Mouse (Mus musculus) kidney, embryonic 15.5 days (tissue): ENCODE results near the gene Dctn2. TPM values are rescaled to one million over a fixed set of nuclear protein-coding genes. Genes with fewer than 3 reads are reported as not detected.
"Not testable (repeated sequence)": the region's sequence is repeated elsewhere in the genome, so short reads cannot be mapped to it uniquely, and the experiment has no call there.

Experiments
- ATAC-seq: fragments of 200-750 bp; cut with Nextera tagmentation; replicated peaks from 2 replicates; pipeline ENCODE4 v1.8.0; 2017; ENCODE audit warnings: moderate TSS enrichment; ENCODE audit not compliant: low FRiP score
- H3K27ac ChIP-seq: fragments of 300-500 bp; sonication (generic); 2 replicates; pipeline ENCODE4 v1.5.1; 2015; ENCODE audit warnings: mild to moderate bottlenecking, inconsistent platforms
- H3K27me3 ChIP-seq: fragments of 300-500 bp; sonication (generic); 2 replicates; pipeline ENCODE4 v1.6.1; 2015; ENCODE audit warnings: inconsistent platforms
- H3K36me3 ChIP-seq: fragments of 300-500 bp; sonication (generic); 2 replicates; pipeline ENCODE4 v1.6.1; 2015; ENCODE audit warnings: inconsistent platforms
- H3K4me1 ChIP-seq: fragments of 300-500 bp; sonication (generic); 2 replicates; pipeline ENCODE4 v1.6.1; 2015; ENCODE audit warnings: inconsistent platforms
- H3K4me2 ChIP-seq: fragments of 300-500 bp; sonication (generic); 2 replicates; pipeline ENCODE4 v1.6.1; 2015; ENCODE audit warnings: moderate library complexity, mild to moderate bottlenecking, inconsistent platforms
- H3K4me3 ChIP-seq: fragments of 300-500 bp; sonication (generic); replicated peaks from 2 replicates; pipeline ENCODE4 v1.5.1; 2015; ENCODE audit warnings: mild to moderate bottlenecking, inconsistent platforms
- H3K9ac ChIP-seq: fragments of 300-500 bp; sonication (generic); 2 replicates; pipeline ENCODE4 v1.6.1; 2015; ENCODE audit warnings: mild to moderate bottlenecking, inconsistent platforms
- H3K9me3 ChIP-seq: fragments of 300-500 bp; sonication (generic); replicated peaks from 2 replicates; pipeline ENCODE4 v1.6.1; 2016; ENCODE audit warnings: inconsistent platforms
- WGBS: fragments of 180-500 bp; shearing (Covaris S2); methylation state at CpG from one replicate; pipeline ENCODE4 v1.1.7; 2015; ENCODE audit warnings: mixed read lengths; 5-methylcytosine and 5-hydroxymethylcytosine counted together
- polyA plus RNA-seq: library from polyadenylated mRNA; unstranded; fragments of >200 nt; fragmentation: Nextera tagmentation; extraction: Ambion mirVana; gene quantifications from 2 replicates; pipeline ENCODE4 v1.2.1, GENCODE M21; 2015

The Dctn2 gene
- polyA plus RNA-seq, 1 experiment from 2014 or later, result 189 TPM

DNA sequence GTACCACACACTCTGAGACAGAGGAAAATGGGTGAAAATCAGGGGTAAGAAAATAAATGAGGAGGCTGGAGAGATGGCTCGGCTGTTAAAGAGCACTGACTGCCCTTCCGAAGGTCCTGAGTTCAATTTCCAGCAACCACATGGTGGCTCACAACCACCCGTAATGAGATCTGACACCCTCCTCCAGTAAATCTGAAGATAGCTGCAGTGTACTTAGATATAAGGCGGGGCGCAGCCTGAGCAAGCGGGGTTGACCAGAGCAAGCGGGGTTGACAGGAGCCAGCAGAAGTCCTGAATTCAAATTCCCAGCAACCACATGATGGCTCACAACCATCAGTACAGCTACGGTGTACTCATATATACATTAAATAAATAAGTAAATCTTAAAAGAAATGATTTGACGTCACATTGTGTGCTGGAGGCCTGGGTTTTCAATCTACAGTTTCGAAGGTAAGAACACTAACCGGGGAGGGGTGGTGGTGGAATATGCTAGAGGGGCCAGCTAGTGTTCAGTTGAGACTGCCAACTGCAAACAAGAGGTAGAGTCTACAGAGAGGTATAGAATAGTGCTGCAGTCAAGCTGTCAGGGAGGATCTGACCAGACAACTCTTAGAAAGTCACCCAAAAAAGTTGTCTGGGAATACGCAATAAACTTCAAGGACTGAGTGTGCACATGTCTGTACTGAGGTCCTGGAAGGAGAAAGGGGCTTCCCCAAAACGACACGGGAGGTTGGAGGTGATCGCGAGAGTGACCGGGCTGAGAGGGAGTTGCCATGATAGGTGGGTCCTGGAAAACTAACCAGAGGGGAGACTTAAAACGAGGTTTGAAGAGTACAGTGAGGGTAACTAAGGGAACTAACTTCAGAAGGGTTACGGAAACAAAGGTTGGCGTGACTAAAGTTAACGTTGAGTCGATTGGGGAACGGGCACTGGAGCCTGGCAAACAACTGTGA lies 44.6 kb downstream of the Dctn2 start:
- H3K27ac ChIP-seq, result peak overlapping the region; percentile 79
- no peaks in the 10 kb centered on the region for H3K27me3 ChIP-seq
- H3K4me2 ChIP-seq, result peak overlapping the region; percentile 67
- peaks cover 41% of the 10 kb centered on the region for H3K36me3 ChIP-seq
- peak; percentile 40 for ATAC-seq
- H3K4me1 ChIP-seq, result peaks cover 18% of the 10 kb centered on the region
- no peaks in the 10 kb centered on the region for H3K9me3 ChIP-seq
- WGBS, result 35% methylated on average over 23 of the region's 23 CpGs
- H3K9ac ChIP-seq, result peak overlapping the region; percentile 82
- peak overlapping the region; percentile 81 for H3K4me3 ChIP-seq

DNA sequence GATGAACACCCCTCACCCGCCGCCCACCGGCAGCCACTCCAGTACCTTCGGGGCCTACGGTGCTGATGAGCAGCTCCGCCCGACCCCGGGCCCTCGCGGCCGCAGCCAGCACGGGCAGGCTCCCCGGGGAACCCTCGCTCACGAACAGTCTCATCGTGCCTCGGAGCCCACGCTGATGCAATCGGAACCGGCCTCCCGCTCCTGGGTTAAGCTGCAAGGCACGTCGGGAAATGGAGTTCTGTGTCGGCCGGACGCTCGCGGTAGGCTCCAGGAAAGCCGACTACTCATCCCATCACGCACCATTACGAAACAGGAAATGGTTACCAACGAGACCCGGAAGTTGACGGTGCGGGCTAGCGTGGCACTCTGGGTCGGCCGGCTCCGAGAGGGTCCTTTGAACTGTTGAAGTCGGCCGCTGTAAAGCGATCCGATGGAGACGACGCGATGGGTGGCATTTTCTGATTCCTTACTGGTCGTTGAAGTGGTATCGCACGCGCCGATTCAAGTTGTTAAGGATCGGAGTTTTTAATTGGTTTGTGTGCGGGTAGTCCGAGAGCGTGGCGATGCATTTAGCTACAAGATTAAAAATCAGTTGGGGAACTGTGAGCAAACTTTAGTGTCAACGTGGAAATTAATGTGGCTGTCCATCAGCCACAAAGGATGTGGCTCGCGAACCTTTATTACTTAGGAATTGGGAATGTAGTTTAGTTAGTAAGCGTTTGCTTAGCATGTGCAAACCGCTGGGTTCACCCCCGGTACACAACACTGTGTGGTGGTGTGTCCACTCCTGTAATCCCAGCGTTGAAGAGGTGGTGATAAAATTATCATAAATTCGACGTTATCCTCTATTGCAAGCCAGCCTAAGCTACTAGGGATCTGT lies 45.5 kb downstream of the Dctn2 start, which contains the start of gene Mars:
TSS of gene Mars (minus strand) at position 311 of the 880 bp plus-strand sequence.
- Histone ChIP-seq H3K4me3 (peak within 1 kb of the TSS; percentile 81), H3K9me3 (no peaks in the 10 kb centered on the region), H3K4me2 (peak within 1 kb of the TSS; percentile 67), H3K27ac (peak within 1 kb of the TSS; percentile 79), H3K4me1 (peaks cover 18% of the 10 kb centered on the region), H3K9ac (peak within 1 kb of the TSS; percentile 82), H3K36me3 (peaks cover 32% of the 10 kb centered on the region), H3K27me3 (no peaks in the 10 kb centered on the region)
- WGBS, result under 1% methylated on average over 65 of the region's 65 CpGs
- peak; percentile 96 for ATAC-seq

DNA sequence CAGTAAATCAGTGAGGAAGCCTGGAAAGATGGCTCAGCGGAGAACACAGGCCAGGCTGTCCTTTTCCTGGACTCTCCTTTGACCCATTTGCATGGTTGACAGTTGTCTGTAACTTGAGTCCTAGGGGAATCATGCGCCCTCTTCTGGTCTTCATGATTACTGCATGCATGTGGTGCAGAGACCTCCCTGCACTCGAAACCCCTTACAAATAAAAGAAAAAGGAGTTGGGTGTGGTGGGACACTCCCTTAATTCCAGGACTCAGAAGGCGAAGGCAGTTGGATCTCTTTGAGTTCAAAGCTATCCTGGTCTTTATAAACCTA lies 46.1 kb downstream of the Dctn2 start:
- Histone ChIP-seq H3K4me3 (peak overlapping the region; percentile 81), H3K36me3 (peaks cover 26% of the 10 kb centered on the region), H3K27me3 (no peaks in the 10 kb centered on the region), H3K9ac (peak overlapping the region; percentile 82; the same call in 1 of the 2 replicates), H3K27ac (peak overlapping the region; percentile 69), H3K4me1 (peaks cover 18% of the 10 kb centered on the region), H3K4me2 (peak overlapping the region; percentile 67), H3K9me3 (no peaks in the 10 kb centered on the region)
- peak; percentile 30 for ATAC-seq
- WGBS, result 2% methylated on average over 4 of the region's 4 CpGs

DNA sequence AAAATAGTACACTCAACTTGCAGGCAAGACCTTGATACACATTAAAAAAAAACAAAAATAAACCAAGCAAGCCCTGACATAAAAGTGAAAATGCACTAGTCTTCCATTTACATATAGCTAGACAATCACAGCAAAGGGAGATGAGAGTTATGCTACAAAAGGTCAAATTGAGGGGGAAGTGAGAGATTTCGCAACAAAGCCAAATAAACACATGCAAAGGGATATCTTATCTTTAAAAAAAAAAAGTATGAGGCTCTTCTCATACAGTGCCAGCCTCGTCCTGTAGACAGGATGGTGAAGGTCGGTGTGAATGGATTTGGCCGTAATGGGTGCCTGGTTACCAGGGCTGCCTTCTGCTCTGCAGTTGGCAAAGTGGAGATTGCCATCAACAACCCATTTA lies 46.7 kb downstream of the Dctn2 start:
- no peak overlapping the region for H3K9ac ChIP-seq
- no peak overlapping the region for H3K27ac ChIP-seq
- H3K9me3 ChIP-seq, result no peaks in the 10 kb centered on the region
- no peak overlapping the region for H3K4me2 ChIP-seq
- no peak for ATAC-seq
- H3K4me3 ChIP-seq, result no peak overlapping the region
- H3K4me1 ChIP-seq, result peaks cover 18% of the 10 kb centered on the region
- H3K36me3 ChIP-seq, result peaks cover 21% of the 10 kb centered on the region
- 77% methylated on average over 4 of the region's 4 CpGs for WGBS
- H3K27me3 ChIP-seq, result no peaks in the 10 kb centered on the region

DNA sequence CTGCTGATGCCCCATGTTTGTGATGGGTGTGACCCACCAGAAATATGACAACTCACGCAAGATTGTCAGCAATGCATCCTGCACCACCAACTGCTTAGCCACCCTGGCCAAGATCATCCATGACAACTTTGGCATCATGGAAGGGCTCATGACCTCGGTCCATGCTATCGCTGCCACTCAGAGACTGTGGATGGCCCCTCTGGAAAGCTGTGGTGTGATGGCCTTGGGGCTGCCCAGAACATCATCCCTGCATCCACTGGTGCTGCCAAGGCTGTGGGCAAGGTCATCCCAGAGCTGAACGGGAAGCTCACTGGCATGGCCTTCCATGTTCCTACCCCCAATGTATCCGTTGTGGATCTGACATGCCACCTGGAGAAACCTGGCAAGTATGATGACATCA lies 47.3 kb downstream of the Dctn2 start:
- peaks cover 14% of the 10 kb centered on the region for H3K36me3 ChIP-seq
- H3K27me3 ChIP-seq, H3K4me2 ChIP-seq, H3K27ac ChIP-seq, ATAC-seq, H3K9ac ChIP-seq, H3K4me3 ChIP-seq, H3K9me3 ChIP-seq: not testable (repeated sequence)
- WGBS, result 92% methylated on average over 5 of the region's 5 CpGs
- H3K4me1 ChIP-seq, result peaks cover 18% of the 10 kb centered on the region

DNA sequence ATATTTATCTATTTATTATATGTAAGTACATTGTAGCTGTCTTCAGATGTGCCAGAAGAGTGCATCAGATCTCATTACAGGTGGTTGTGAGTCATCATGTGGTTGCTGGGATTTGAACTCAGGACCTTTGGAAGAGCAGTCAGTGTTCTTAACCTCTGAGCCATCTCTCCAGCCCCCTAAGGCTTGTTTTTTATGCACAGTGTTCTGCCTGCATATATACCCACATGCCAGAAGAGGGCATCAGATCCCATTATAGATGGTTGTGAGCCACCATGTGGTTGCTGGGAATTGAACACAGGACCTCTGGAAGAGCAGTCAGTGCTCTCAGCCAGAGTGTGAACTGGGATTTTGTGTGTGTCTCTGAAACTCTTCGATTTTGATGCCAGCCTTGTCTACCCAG lies 48.8 kb downstream of the Dctn2 start:
- not testable (repeated sequence) for H3K4me3 ChIP-seq, H3K27me3 ChIP-seq, ATAC-seq, H3K36me3 ChIP-seq, H3K9me3 ChIP-seq, H3K4me2 ChIP-seq, H3K9ac ChIP-seq, H3K27ac ChIP-seq
- peaks cover 16% of the 10 kb centered on the region for H3K4me1 ChIP-seq
- 86% methylated on average over 1 of the region's 1 CpGs for WGBS

DNA sequence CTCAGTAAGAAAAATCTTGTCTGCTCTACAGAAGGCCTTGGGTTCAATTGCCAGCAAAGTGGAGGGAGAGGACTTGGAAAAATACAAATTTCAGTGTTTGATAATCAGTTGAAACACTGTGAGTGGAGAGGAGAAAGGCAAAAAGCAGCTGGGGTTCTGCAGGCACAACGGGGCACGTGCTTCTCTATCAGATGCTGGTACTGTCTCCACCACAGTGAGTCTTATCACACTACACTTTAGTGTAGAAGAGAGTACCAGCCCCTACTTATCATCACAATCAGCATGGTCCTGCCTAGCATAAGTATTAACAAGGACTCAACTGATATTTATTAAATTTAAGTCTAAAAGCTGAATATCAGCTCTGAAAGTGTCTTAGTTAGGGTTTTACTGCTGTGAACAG lies 51.1 kb downstream of the Dctn2 start:
- no peaks in the 10 kb centered on the region for H3K27me3 ChIP-seq
- no peak overlapping the region for H3K9ac ChIP-seq
- H3K9me3 ChIP-seq, result no peaks in the 10 kb centered on the region
- peaks cover 7% of the 10 kb centered on the region for H3K4me1 ChIP-seq
- no peak overlapping the region for H3K27ac ChIP-seq
- ATAC-seq, result no peak
- H3K4me2 ChIP-seq, result no peak overlapping the region
- WGBS, result 86% methylated on average over 2 of the region's 2 CpGs
- H3K4me3 ChIP-seq, result no peak overlapping the region
- no peaks in the 10 kb centered on the region for H3K36me3 ChIP-seq

DNA sequence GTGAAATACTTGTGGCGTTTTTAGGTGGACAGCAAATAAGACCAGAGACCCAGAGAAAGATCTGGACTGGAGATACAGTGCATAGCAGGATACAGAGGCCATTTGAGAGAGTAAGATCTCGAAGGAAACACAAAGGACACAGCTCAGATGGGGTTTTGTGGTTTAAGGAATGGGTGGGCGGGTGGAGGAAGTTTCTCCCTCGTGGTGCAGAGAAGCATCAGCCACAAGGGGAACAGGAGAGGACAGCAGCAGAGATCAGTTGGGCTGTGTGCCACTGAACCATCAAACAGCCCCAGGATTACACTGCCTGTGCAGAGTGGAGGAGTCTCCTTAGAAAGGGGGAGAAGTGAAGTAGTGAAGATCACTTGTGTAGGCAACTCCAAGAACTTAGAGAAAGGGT lies 51.8 kb downstream of the Dctn2 start:
- Histone ChIP-seq H3K36me3 (no peaks in the 10 kb centered on the region), H3K9ac (no peak overlapping the region), H3K27ac (no peak overlapping the region), H3K9me3 (no peaks in the 10 kb centered on the region), H3K4me1 (peaks cover 4% of the 10 kb centered on the region; the same call in 1 of the 2 replicates), H3K27me3 (no peaks in the 10 kb centered on the region), H3K4me2 (no peak overlapping the region), H3K4me3 (no peak overlapping the region)
- ATAC-seq, result no peak
- WGBS, result 38% methylated on average over 4 of the region's 4 CpGs

DNA sequence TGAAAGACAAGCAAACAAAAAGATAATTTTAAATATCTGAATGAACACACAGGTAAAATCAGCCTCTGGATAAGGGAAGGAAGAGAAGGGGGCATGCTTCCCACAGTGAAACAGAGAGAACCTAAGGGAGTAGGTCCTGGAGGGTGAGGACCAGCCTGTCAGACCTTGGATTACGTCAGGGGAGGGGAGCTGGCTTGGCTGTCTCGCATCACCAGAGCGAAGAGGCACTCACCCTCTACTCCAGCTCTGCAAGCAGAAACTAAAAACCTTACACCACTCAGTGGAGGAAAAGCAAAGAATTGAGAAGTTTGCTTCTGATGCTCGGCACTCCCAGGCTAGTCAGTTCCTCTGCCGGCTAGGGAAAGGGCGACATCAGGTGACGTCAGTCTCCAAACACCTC lies 53.8 kb downstream of the Dctn2 start:
- 43% methylated on average over 7 of the region's 7 CpGs for WGBS
- Histone ChIP-seq H3K4me2 (no peak overlapping the region), H3K9ac (no peak overlapping the region), H3K27me3 (peaks cover 14% of the 10 kb centered on the region), H3K9me3 (no peaks in the 10 kb centered on the region), H3K4me1 (peaks cover 14% of the 10 kb centered on the region), H3K4me3 (no peak overlapping the region), H3K36me3 (no peaks in the 10 kb centered on the region), H3K27ac (no peak overlapping the region)
- ATAC-seq, result peak; percentile 73; the same call in 1 of the 2 replicates

DNA sequence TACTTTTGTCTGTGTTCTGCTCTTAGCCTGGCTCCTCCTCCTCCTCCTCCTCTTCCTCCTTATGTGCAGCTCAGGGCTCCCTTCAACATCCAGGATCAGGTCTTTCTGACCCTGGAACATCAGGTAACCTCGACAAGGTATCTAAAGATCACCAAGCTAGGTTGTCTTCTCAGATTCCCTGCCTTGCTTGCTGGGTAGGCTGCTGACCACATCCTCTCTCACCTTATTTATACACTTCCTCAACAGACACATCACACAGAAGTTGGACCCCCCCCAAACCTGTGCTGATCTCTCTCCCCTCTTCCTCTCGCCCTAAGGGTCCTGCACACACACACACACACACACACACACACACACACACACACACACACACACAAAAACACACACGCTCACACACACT lies 55.5 kb downstream of the Dctn2 start, which contains the start of gene Arhgap9:
TSS of gene Arhgap9 (plus strand) at position 344 of the 400 bp plus-strand sequence.
- Histone ChIP-seq H3K27ac (no peak within 1 kb of the TSS), H3K4me3 (no peak within 1 kb of the TSS), H3K9ac (no peak within 1 kb of the TSS), H3K36me3 (no peaks in the 10 kb centered on the region), H3K27me3 (peaks cover 30% of the 10 kb centered on the region), H3K4me1 (peaks cover 29% of the 10 kb centered on the region), H3K9me3 (no peaks in the 10 kb centered on the region), H3K4me2 (no peak within 1 kb of the TSS)
- 69% methylated on average over 3 of the region's 3 CpGs for WGBS
- ATAC-seq, result no peak

DNA sequence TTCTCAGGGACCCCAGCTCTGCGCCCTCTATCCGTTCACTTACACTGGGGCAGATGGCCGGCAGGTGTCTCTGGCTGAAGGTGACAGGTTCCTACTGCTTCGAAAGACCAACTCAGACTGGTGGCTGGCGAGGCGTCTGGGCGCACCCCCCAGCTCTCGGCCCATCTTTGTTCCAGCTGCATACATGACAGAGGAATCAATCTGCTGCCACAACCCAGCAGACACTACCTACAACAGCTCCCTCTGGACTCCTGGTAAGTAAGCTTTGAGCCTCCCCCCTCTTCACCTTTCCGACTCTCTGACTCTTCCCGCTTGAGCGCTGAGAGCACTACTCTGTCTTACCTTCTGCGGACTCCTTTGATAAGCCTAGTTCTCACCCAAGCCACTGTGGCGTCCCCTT lies 56.0 kb downstream of the Dctn2 start:
- H3K9ac ChIP-seq, result no peak overlapping the region
- H3K4me3 ChIP-seq, result no peak overlapping the region
- no peak overlapping the region for H3K4me2 ChIP-seq
- H3K27me3 ChIP-seq, result peaks cover 36% of the 10 kb centered on the region
- H3K27ac ChIP-seq, result no peak overlapping the region
- WGBS, result 67% methylated on average over 13 of the region's 13 CpGs
- H3K9me3 ChIP-seq, result no peaks in the 10 kb centered on the region
- ATAC-seq, result no peak
- H3K4me1 ChIP-seq, result peaks cover 32% of the 10 kb centered on the region
- no peaks in the 10 kb centered on the region for H3K36me3 ChIP-seq

DNA sequence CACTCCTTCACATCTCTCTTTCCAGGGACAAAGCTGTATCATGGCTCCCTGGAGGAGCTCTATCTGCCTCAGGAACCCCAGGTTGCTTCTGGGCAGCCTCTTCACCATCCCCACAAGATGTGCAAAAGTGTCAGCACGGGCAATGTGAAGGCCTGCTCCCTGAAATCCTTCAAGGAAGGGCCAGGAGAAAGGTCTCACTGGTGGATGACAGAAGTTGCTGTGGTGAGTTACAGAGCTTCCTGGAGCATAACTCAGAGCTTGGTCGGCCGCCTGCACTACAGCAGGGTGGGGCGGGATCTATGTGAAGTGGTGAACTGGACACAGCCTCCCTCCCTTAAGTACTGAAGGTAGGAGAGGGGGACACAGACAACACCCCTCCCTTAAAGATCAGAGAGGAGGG lies 56.5 kb downstream of the Dctn2 start:
- Histone ChIP-seq H3K9ac (no peak overlapping the region), H3K36me3 (no peaks in the 10 kb centered on the region), H3K27me3 (peaks cover 41% of the 10 kb centered on the region), H3K4me1 (peaks cover 36% of the 10 kb centered on the region), H3K27ac (no peak overlapping the region), H3K4me3 (no peak overlapping the region), H3K9me3 (no peaks in the 10 kb centered on the region), H3K4me2 (no peak overlapping the region)
- ATAC-seq, result no peak
- 64% methylated on average over 4 of the region's 4 CpGs for WGBS
